Mouse (Mus musculus) G1E (cell line): ENCODE results near the gene Tamm41. TPM values are rescaled to one million over a fixed set of nuclear protein-coding genes. Genes with fewer than 3 reads are reported as not detected.

Source experiments
- ATAC-seq: 2 replicates; pipeline ENCODE4 v1.8.0; 2016; ENCODE audit warnings: mild to moderate bottlenecking; ENCODE audit not compliant: insufficient number of reproducible peaks, poor library complexity, low FRiP score, severe bottlenecking; ENCODE audit errors: extremely low read depth
- DNase-seq: peaks from one replicate; pipeline ENCODE4 v3.0.0; 2012; ENCODE audit warnings: low spot score
- H3K27me3 ChIP-seq: 2 replicates; pipeline ENCODE4 v1.6.1; 2012; ENCODE audit warnings: mild to moderate bottlenecking, low read length, inconsistent platforms; ENCODE audit not compliant: insufficient read depth
- H3K36me3 ChIP-seq: replicated peaks from 2 replicates; pipeline ENCODE3; 2012; ENCODE audit warnings: mild to moderate bottlenecking, inconsistent platforms
- H3K4me1 ChIP-seq: 2 replicates; pipeline ENCODE4 v1.6.1; 2012; ENCODE audit warnings: low read depth, low read length, inconsistent platforms, mixed read lengths; ENCODE audit not compliant: insufficient read depth
- H3K4me3 ChIP-seq: 2 replicates; pipeline ENCODE4 v1.5.1; 2012; ENCODE audit warnings: low read depth, mild to moderate bottlenecking, inconsistent platforms, low read length, moderate library complexity, mixed read lengths
- H3K9me3 ChIP-seq: replicated peaks from 2 replicates; pipeline ENCODE4 v1.6.1; 2012; ENCODE audit warnings: inconsistent platforms
- CTCF ChIP-seq: IDR thresholded peaks from 2 replicates; pipeline ENCODE4 v1.5.1; 2012; ENCODE audit warnings: low read depth, low read length, inconsistent platforms, mixed read lengths
- GATA1 ChIP-seq: IDR thresholded peaks from 2 replicates; pipeline ENCODE4 v1.6.1; 2012; ENCODE audit warnings: borderline replicate concordance, low read length, inconsistent platforms, mixed read lengths
- GATA2 ChIP-seq: IDR thresholded peaks from 2 replicates; pipeline ENCODE4 v1.6.1; 2012; ENCODE audit warnings: low read depth, low read length, inconsistent platforms, borderline replicate concordance
- POLR2AphosphoS5 ChIP-seq: IDR thresholded peaks from 2 replicates; pipeline ENCODE4 v1.6.1; 2012; ENCODE audit warnings: low read depth, low read length, inconsistent platforms; ENCODE audit not compliant: insufficient replicate concordance
- TAL1 ChIP-seq: conservative IDR thresholded peaks from 2 replicates; pipeline ENCODE4 v1.6.1; 2012; ENCODE audit warnings: low read depth, low read length, inconsistent platforms, mixed read lengths
- polyA plus RNA-seq: library from polyadenylated mRNA; stranded (reverse); fragments of >175 nt; gene quantifications from 2 replicates; pipeline ENCODE4 v1.2.3, GENCODE M21; 2012
- total RNA-seq, 2 experiments: library from RNA; stranded (forward) in 1 of 2; stranded (reverse) in 1 of 2; fragments of 200-1000 nt in 1 of 2; fragments of >200 nt in 1 of 2; fragmentation: Nextera tagmentation in 1 of 2; gene quantifications; 2 replicates each; pipeline ENCODE4 v1.2.3; 2014 to 2017

The Tamm41 gene
- total RNA-seq (2014; fragmentation: Nextera tagmentation), result 26.4 and 33.0 TPM in 2 replicates
- total RNA-seq (2017), result 47.4 and 48.8 TPM in 2 replicates
- polyA plus RNA-seq, result 20.9 and 23.4 TPM in 2 replicates

- peaks cover 5% of the 10 kb centered on the region; the same call in 1 of the 2 replicates for H3K27me3 ChIP-seq
- H3K9me3 ChIP-seq, result no peaks in the 10 kb centered on the region
- H3K4me1 ChIP-seq, result peaks cover 19% of the 10 kb centered on the region
- DNase-seq (peak; percentile 93), ATAC-seq (peak; percentile 78)
- TF ChIP-seq GATA2 (no peak), CTCF (peak; percentile 78)
- H3K36me3 ChIP-seq, result peaks cover 38% of the 10 kb centered on the region
- H3K4me3 ChIP-seq, result peak within 1 kb of the TSS; percentile 99
These were observed at the start of gene Tamm41 for GRCm38 (mm10) chr6:115037103-115038094. Gene Tamm41, minus strand, starts transcription at chr6:115037876.

DNA sequence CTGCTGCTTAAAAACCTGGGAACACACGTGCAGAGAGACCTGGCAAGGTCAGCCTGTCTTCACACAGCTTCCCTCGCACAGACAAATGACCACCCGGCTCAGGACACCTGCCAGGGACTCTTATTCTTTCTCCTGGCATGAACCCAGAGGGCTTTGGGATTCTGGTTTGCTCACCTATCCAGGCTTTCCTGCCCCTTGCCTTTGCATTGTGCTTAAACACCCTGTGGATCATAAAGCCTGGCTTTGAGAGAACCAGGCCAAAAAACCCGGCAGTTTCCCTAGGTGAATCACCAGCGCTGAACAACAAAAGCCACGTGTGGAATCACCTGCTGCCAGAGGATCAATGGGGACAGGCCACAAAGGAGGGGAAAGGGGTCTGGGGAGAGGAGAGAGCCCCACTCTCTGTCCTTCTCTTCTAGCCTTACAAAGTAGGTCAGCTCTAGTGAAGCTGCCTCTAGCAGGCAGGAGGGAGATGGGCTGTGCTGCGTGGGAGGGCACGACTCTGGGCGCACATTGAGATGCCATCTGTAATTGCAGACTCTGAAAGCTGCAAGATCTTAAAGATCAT lies 47.7 kb upstream of the Tamm41 start:
- H3K4me3 ChIP-seq, result no peak overlapping the region
- peaks cover 13% of the 10 kb centered on the region for H3K27me3 ChIP-seq
- no peaks in the 10 kb centered on the region for H3K4me1 ChIP-seq
- ATAC-seq, result no peak
- no peaks in the 10 kb centered on the region for H3K36me3 ChIP-seq
- no peak for TF ChIP-seq GATA2
- TF ChIP-seq CTCF, result no peak
- no peak for TF ChIP-seq GATA1
- no peak for TF ChIP-seq POLR2AphosphoS5
- no peak for TF ChIP-seq TAL1
- no peaks in the 10 kb centered on the region for H3K9me3 ChIP-seq
- DNase-seq, result no peak

DNA sequence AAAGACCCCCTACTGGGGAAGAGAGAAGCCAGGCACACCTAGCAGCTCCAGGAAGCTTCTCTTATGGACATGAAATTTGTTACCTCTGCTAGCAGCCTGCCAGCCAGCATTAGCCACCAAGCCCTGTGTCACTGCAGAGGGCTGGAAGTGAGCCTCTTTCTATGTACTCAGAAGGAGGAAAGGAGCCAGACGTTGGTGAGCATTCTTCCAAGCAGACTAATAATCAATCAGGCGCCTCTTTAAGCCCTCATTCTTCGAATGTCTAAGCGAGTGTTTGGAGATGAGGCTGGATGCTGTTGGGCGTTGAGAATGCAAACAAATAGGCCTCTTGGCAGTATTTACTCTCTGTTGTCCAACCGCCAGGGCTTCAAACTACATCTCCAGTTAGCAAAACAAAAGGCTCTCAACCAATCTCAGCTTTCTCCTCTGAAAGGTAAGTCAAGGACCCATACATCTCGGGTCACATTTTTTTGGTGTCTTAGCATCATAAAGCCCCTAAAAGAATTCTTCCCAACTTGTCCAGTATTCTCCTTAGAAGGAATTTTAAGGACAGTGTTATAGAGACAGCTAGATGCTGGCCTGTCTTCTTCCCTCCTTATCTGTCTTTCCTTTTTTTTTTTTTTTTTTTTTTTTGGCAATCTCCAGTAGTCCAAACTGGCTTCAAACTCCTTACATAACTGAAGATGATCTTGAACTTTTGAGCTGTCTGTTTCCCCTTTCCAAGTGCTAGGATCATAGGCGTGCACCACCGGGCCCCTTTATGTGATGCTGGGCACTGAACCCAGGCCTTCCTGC lies 39.3 kb upstream of the Tamm41 start:
- ATAC-seq (no peak), DNase-seq (no peak)
- Histone ChIP-seq H3K4me3 (no peak overlapping the region), H3K9me3 (no peaks in the 10 kb centered on the region), H3K27me3 (0 out of 2 replicates have a peak, but pooled peaks cover 4% of the 10 kb centered on the region), H3K36me3 (no peaks in the 10 kb centered on the region), H3K4me1 (no peaks in the 10 kb centered on the region)
- no peak for TF ChIP-seq CTCF
- TF ChIP-seq GATA1, result no peak
- no peak for TF ChIP-seq GATA2
- TF ChIP-seq TAL1, result no peak
- TF ChIP-seq POLR2AphosphoS5, result no peak

GRCm38 (mm10) chr6:115072024-115072423 lies 34.3 kb upstream of the Tamm41 start:
- no peak for ATAC-seq
- H3K36me3 ChIP-seq, result no peaks in the 10 kb centered on the region
- TF ChIP-seq TAL1 (no peak), GATA1 (no peak), POLR2AphosphoS5 (no peak)
- no peaks in the 10 kb centered on the region for H3K4me1 ChIP-seq
- no peaks in the 10 kb centered on the region for H3K27me3 ChIP-seq
- no peak for DNase-seq
- no peaks in the 10 kb centered on the region for H3K9me3 ChIP-seq
- no peak overlapping the region for H3K4me3 ChIP-seq

- Histone ChIP-seq H3K27me3 (peaks cover 8% of the 10 kb centered on the region; the same call in 1 of the 2 replicates), H3K4me3 (no peak overlapping the region), H3K36me3 (no peaks in the 10 kb centered on the region), H3K9me3 (no peaks in the 10 kb centered on the region), H3K4me1 (no peaks in the 10 kb centered on the region)
- ATAC-seq (peak; percentile 54; the same call in 1 of the 2 replicates), DNase-seq (peak; percentile 30)
- no peak for TF ChIP-seq TAL1
- TF ChIP-seq CTCF, result peak; percentile 98
These were observed 27.9 kb upstream of the Tamm41 start for GRCm38 (mm10) chr6:115065411-115066241.
